Mouse (Mus musculus) CH12.LX (cell line): ENCODE data around the gene Gm3415. TPM values are rescaled to one million over a fixed set of nuclear protein-coding genes. Genes with fewer than 3 reads are reported as not detected.

Source experiments
- DNase-seq: peaks from one replicate; pipeline ENCODE4 v3.0.0-alpha.2; 2013; ENCODE audit errors: extremely low read depth
- H3K27ac ChIP-seq: 2 replicates; pipeline ENCODE4 v1.5.1; 2012; ENCODE audit warnings: low read depth, mild to moderate bottlenecking, control low read depth, moderate library complexity; ENCODE audit not compliant: insufficient read depth
- H3K27me3 ChIP-seq: replicated peaks from 2 replicates; pipeline ENCODE3; 2012; ENCODE audit warnings: inconsistent platforms
- H3K36me3 ChIP-seq, 2 experiments: replicated peaks in 1 of 2; 2 replicates each; pipeline versions ENCODE3 to v1.6.1; 2012; ENCODE audit warnings: inconsistent platforms in 1 of 2, low read length in 1 of 2, mild to moderate bottlenecking in 1 of 2, mixed read lengths in 1 of 2, moderate library complexity in 1 of 2; ENCODE audit not compliant: control insufficient read depth in 1 of 2, insufficient read depth in 1 of 2
- H3K4me1 ChIP-seq, 2 experiments: 2 replicates each; pipeline ENCODE4 v1.6.1; 2012; ENCODE audit warnings: inconsistent platforms in 1 of 2, moderate library complexity in 1 of 2; ENCODE audit not compliant: insufficient read depth in 2 of 2, control insufficient read depth in 1 of 2
- H3K4me2 ChIP-seq: 2 replicates; pipeline ENCODE4 v1.6.1; 2012; ENCODE audit warnings: low read depth, mild to moderate bottlenecking, control low read depth; ENCODE audit not compliant: poor library complexity, insufficient read depth, severe bottlenecking
- H3K4me3 ChIP-seq, 3 experiments: fragments of 150-350 bp in 1 of 3; sonication (generic) in 1 of 3; replicated peaks in 1 of 3; 2 replicates each; pipeline versions ENCODE3 to v1.5.1; 2011 to 2012; ENCODE audit warnings: low read depth in 2 of 3, low read length in 2 of 3, mild to moderate bottlenecking in 2 of 3, moderate library complexity in 2 of 3, control low read depth in 1 of 3, improper control_type of control experiment in 1 of 3, inconsistent platforms in 1 of 3, mixed read lengths in 1 of 3; ENCODE audit not compliant: poor library complexity in 1 of 3
- H3K79me2 ChIP-seq: replicated peaks from 2 replicates; pipeline ENCODE4 v1.6.1; 2012; ENCODE audit warnings: mild to moderate bottlenecking, moderate library complexity; ENCODE audit not compliant: control insufficient read depth, poor library complexity, insufficient read depth, severe bottlenecking; ENCODE audit errors: extremely low read depth
- H3K9ac ChIP-seq: 2 replicates; pipeline ENCODE4 v1.6.1; 2012; ENCODE audit warnings: low read depth, mild to moderate bottlenecking, control low read depth, moderate library complexity; ENCODE audit not compliant: insufficient read depth
- H3K9me3 ChIP-seq: replicated peaks from 2 replicates; pipeline ENCODE3; 2012; ENCODE audit warnings: low read length, inconsistent platforms, mixed read lengths
- BHLHE40 ChIP-seq: IDR thresholded peaks from 2 replicates; pipeline ENCODE4 v1.6.1; 2011; ENCODE audit warnings: mild to moderate bottlenecking, low read depth, low read length, improper control_type of control experiment
- CHD1 ChIP-seq: IDR thresholded peaks from 2 replicates; pipeline ENCODE4 v1.6.1; 2012; ENCODE audit warnings: low read depth, low read length, improper control_type of control experiment, inconsistent platforms
- CTCF ChIP-seq, 2 experiments: IDR thresholded peaks in 1 of 2; conservative IDR thresholded peaks in 1 of 2; 2 replicates each; pipeline ENCODE4 v1.5.1; 2011 to 2012; ENCODE audit warnings: low read depth in 2 of 2, low read length in 2 of 2, improper control_type of control experiment in 1 of 2, inconsistent platforms in 1 of 2, mild to moderate bottlenecking in 1 of 2, moderate library complexity in 1 of 2
- IRF4 ChIP-seq: IDR thresholded peaks from 2 replicates; pipeline ENCODE4 v1.6.1; 2014; ENCODE audit warnings: low read depth, mild to moderate bottlenecking, inconsistent platforms, low read length, improper control_type of control experiment
- JUN ChIP-seq: IDR thresholded peaks from 2 replicates; pipeline ENCODE4 v1.6.1; 2011; ENCODE audit warnings: low read depth, mild to moderate bottlenecking, low read length, improper control_type of control experiment, moderate library complexity; ENCODE audit not compliant: insufficient read depth
- JUND ChIP-seq: conservative IDR thresholded peaks from 2 replicates; pipeline ENCODE4 v1.6.1; 2011; ENCODE audit warnings: low read depth, low read length, improper control_type of control experiment
- KAT2A ChIP-seq: IDR thresholded peaks from 2 replicates; pipeline ENCODE4 v1.6.1; 2012; ENCODE audit warnings: low read length, improper control_type of control experiment, inconsistent platforms; ENCODE audit not compliant: insufficient replicate concordance
- MAFK ChIP-seq: IDR thresholded peaks from 2 replicates; pipeline ENCODE4 v1.6.1; 2011; ENCODE audit warnings: low read length, improper control_type of control experiment; ENCODE audit not compliant: insufficient replicate concordance
- MAX ChIP-seq: IDR thresholded peaks from 2 replicates; pipeline ENCODE4 v1.6.1; 2011; ENCODE audit warnings: low read length, improper control_type of control experiment
- MAZ ChIP-seq: IDR thresholded peaks from 2 replicates; pipeline ENCODE4 v1.6.1; 2012; ENCODE audit warnings: low read depth, mild to moderate bottlenecking, inconsistent platforms, low read length, improper control_type of control experiment, moderate library complexity
- MEF2A ChIP-seq: IDR thresholded peaks from 2 replicates; pipeline ENCODE4 v1.6.1; 2014; ENCODE audit warnings: low read depth, mild to moderate bottlenecking, inconsistent platforms, low read length, improper control_type of control experiment, borderline replicate concordance
- MXI1 ChIP-seq: IDR thresholded peaks from 2 replicates; pipeline ENCODE4 v1.6.1; 2011; ENCODE audit warnings: mild to moderate bottlenecking, low read depth, low read length, improper control_type of control experiment
- MYC ChIP-seq: IDR thresholded peaks from 2 replicates; pipeline ENCODE4 v1.6.1; 2011; ENCODE audit warnings: low read depth, mild to moderate bottlenecking, improper control_type of control experiment, low read length
- NRF1 ChIP-seq: IDR thresholded peaks from 2 replicates; pipeline ENCODE4 v1.6.1; 2014; ENCODE audit warnings: low read depth, mild to moderate bottlenecking, inconsistent platforms, low read length, improper control_type of control experiment, moderate library complexity
- PAX5 ChIP-seq: IDR thresholded peaks from 2 replicates; pipeline ENCODE4 v1.6.1; 2012; ENCODE audit warnings: low read length, inconsistent platforms, mixed read lengths
- POLR2A ChIP-seq: IDR thresholded peaks from 2 replicates; pipeline ENCODE4 v1.6.1; 2011; ENCODE audit warnings: low read depth, mild to moderate bottlenecking, improper control_type of control experiment, low read length
- POLR2AphosphoS2 ChIP-seq: IDR thresholded peaks from 2 replicates; pipeline ENCODE4 v1.6.1; 2011; ENCODE audit warnings: low read depth, low read length, improper control_type of control experiment
- RAD21 ChIP-seq: IDR thresholded peaks from 2 replicates; pipeline ENCODE4 v1.6.1; 2011; ENCODE audit warnings: low read depth, mild to moderate bottlenecking, low read length, improper control_type of control experiment, moderate library complexity
- SIN3A ChIP-seq: IDR thresholded peaks from 2 replicates; pipeline ENCODE4 v1.6.1; 2012; ENCODE audit warnings: low read length, improper control_type of control experiment, inconsistent platforms
- TBP ChIP-seq: conservative IDR thresholded peaks from 2 replicates; pipeline ENCODE4 v1.6.1; 2011; ENCODE audit warnings: low read depth, low read length, improper control_type of control experiment
- TCF12 ChIP-seq: IDR thresholded peaks from 2 replicates; pipeline ENCODE4 v1.6.1; 2014; ENCODE audit warnings: low read depth, mild to moderate bottlenecking, inconsistent platforms, low read length, improper control_type of control experiment
- UBTF ChIP-seq: IDR thresholded peaks from 2 replicates; pipeline ENCODE4 v1.6.1; 2012; ENCODE audit warnings: low read depth, mild to moderate bottlenecking, inconsistent platforms, low read length, improper control_type of control experiment, moderate library complexity
- USF1 ChIP-seq: IDR thresholded peaks from 2 replicates; pipeline ENCODE4 v1.6.1; 2014; ENCODE audit warnings: low read depth, mild to moderate bottlenecking, inconsistent platforms, low read length, improper control_type of control experiment
- ZC3H11A ChIP-seq: IDR thresholded peaks from 2 replicates; pipeline ENCODE4 v1.6.1; 2012; ENCODE audit warnings: low read depth, mild to moderate bottlenecking, inconsistent platforms, low read length, improper control_type of control experiment
- ZKSCAN1 ChIP-seq: IDR thresholded peaks from 2 replicates; pipeline ENCODE4 v1.6.1; 2012; ENCODE audit warnings: low read depth, inconsistent platforms, low read length, improper control_type of control experiment, borderline replicate concordance
- ZMIZ1 ChIP-seq: IDR thresholded peaks from 2 replicates; pipeline ENCODE4 v1.6.1; 2012; ENCODE audit warnings: low read depth, mild to moderate bottlenecking, inconsistent platforms, low read length, improper control_type of control experiment
- dilution Hi-C: fragments of 300-500 bp; cut with MboI; formaldehyde crosslinking; loops from 2 replicates; pipeline ENCODE4 v1.14.3; 2020; ENCODE audit warnings: low sequenced_read_pairs; ENCODE audit not compliant: extremely low pct_unique_long_range_greater_than_20kb, extremely low pct_ligation_motif_present
- in situ Hi-C: fragments of 300-500 bp; cut with MboI; formaldehyde crosslinking; loops from 3 replicates; pipeline ENCODE4 v1.14.3; 2019; ENCODE audit warnings: low sequenced_read_pairs, low pct_ligation_motif_present, low pct_unique_long_range_greater_than_20kb, mixed read lengths
- polyA plus RNA-seq: library from polyadenylated mRNA; unstranded; fragments of >175 nt; gene quantifications from 2 replicates; pipeline ENCODE4 v1.2.1, GENCODE M21; 2012; ENCODE audit warnings: low read depth; ENCODE audit not compliant: insufficient read length
- total RNA-seq, 2 experiments: library from RNA; depleted of rRNA; stranded (reverse); fragments of 300-350 nt in 1 of 2; fragments of >200 nt in 1 of 2; gene quantifications; 2 replicates each; pipeline ENCODE4 v1.2.3; 2012 to 2014

Gm3415 gene
- total and polyA plus RNA-seq, 3 experiments = not detected

GRCm38 (mm10) chr5:146591636-146592035 lies 35.7 kb downstream of the Gm3415 start:
- no peaks in the 10 kb centered on the region for H3K36me3 ChIP-seq
- no peak overlapping the region for H3K9ac ChIP-seq
- H3K79me2 ChIP-seq = no peaks in the 10 kb centered on the region
- TF ChIP-seq TBP = no peak
- TF ChIP-seq MAX = no peak
- no peak for TF ChIP-seq MAZ
- TF ChIP-seq KAT2A = no peak
- TF ChIP-seq UBTF = no peak
- TF ChIP-seq CTCF (conservative IDR thresholded peaks at IDR 0.05 in 1 of 2, IDR thresholded peaks at IDR 0.05 in 1 of 2; ENCODE audit: low read depth in 2 of 2, low read length in 2 of 2) = no peak
- TF ChIP-seq IRF4 = no peak
- no peak for TF ChIP-seq POLR2AphosphoS2
- TF ChIP-seq JUND = no peak
- TF ChIP-seq NRF1 = no peak
- TF ChIP-seq MXI1 = no peak
- no peak for TF ChIP-seq CHD1
- TF ChIP-seq POLR2A = no peak
- TF ChIP-seq MYC = no peak
- TF ChIP-seq RAD21 = no peak
- no peak for TF ChIP-seq MEF2A
- no peak for TF ChIP-seq TCF12
- TF ChIP-seq SIN3A = no peak
- no peak for TF ChIP-seq ZMIZ1
- TF ChIP-seq, all 38 proteins: peak for 0
- no peak overlapping the region for H3K4me3 ChIP-seq
- H3K4me2 ChIP-seq = no peak overlapping the region
- H3K4me1 ChIP-seq = peaks cover 9 to 18% of the 10 kb centered on the region in 2 experiments; a peak in 3 of 4 replicates
- dilution Hi-C loops (no loop called here), in situ Hi-C loops (no loop called here)
- H3K9me3 ChIP-seq = peaks cover 3% of the 10 kb centered on the region
- H3K27me3 ChIP-seq = no peaks in the 10 kb centered on the region
- no peak for DNase-seq
- H3K27ac ChIP-seq = no peak overlapping the region

- Histone ChIP-seq H3K9me3 (peaks cover 3% of the 10 kb centered on the region), H3K4me3 (no peak overlapping the region), H3K4me1 (peaks cover 15 to 28% of the 10 kb centered on the region in 2 experiments), H3K9ac (no peak overlapping the region), H3K27me3 (no peaks in the 10 kb centered on the region), H3K4me2 (no peak overlapping the region), H3K36me3 (no peaks in the 10 kb centered on the region), H3K27ac (no peak overlapping the region), H3K79me2 (no peaks in the 10 kb centered on the region)
- dilution Hi-C loops = no loop called here
- no peak for DNase-seq
- no peak for TF ChIP-seq JUND
- TF ChIP-seq PAX5 = no peak
- TF ChIP-seq MEF2A = no peak
- TF ChIP-seq MAX = no peak
- TF ChIP-seq MAZ = no peak
- TF ChIP-seq POLR2AphosphoS2 = no peak
- TF ChIP-seq CTCF (conservative IDR thresholded peaks at IDR 0.05 in 1 of 2, IDR thresholded peaks at IDR 0.05 in 1 of 2; ENCODE audit: low read depth in 2 of 2, low read length in 2 of 2) = no peak
- TF ChIP-seq USF1 = no peak
- no peak for TF ChIP-seq BHLHE40
- no peak for TF ChIP-seq SIN3A
- TF ChIP-seq JUN = no peak
- TF ChIP-seq MXI1 = no peak
- no peak for TF ChIP-seq ZKSCAN1
- TF ChIP-seq ZC3H11A = no peak
- TF ChIP-seq MAFK = no peak
- in situ Hi-C loops = no loop called here
These were observed 36.6 kb downstream of the Gm3415 start for GRCm38 (mm10) chr5:146592580-146592979.
